Mouse (Mus musculus) embryonic facial prominence, embryonic 11.5 days (tissue): ENCODE measurements around the gene Smim27. TPM values are rescaled to one million over a fixed set of nuclear protein-coding genes. Genes with fewer than 3 reads are reported as not detected.

Experiments
- ATAC-seq: fragments of 200-750 bp; cut with Nextera tagmentation; replicated peaks from 2 replicates; pipeline ENCODE4 v1.8.0; 2017; ENCODE audit warnings: low read depth; ENCODE audit not compliant: insufficient number of reproducible peaks, low FRiP score, low TSS enrichment
- DNase-seq: peaks from one replicate; pipeline ENCODE4 v3.0.0-alpha.2; 2015; ENCODE audit warnings: low spot score
- H3K27ac ChIP-seq: fragments of 300-500 bp; sonication (generic); replicated peaks from 2 replicates; pipeline ENCODE4 v1.5.1; 2014; ENCODE audit warnings: mild to moderate bottlenecking, low read depth, low read length, control low read depth
- H3K27me3 ChIP-seq: fragments of 300-500 bp; sonication (generic); 2 replicates; pipeline ENCODE4 v1.6.1; 2014; ENCODE audit warnings: mild to moderate bottlenecking, low read length, moderate library complexity, mixed read lengths; ENCODE audit not compliant: control insufficient read depth, insufficient read depth
- H3K36me3 ChIP-seq: fragments of 300-500 bp; sonication (generic); replicated peaks from 2 replicates; pipeline ENCODE4 v1.6.1; 2014; ENCODE audit warnings: low read depth, mild to moderate bottlenecking, low read length, moderate library complexity, mixed read lengths; ENCODE audit not compliant: control insufficient read depth, insufficient read depth
- H3K4me1 ChIP-seq: fragments of 300-500 bp; sonication (generic); 2 replicates; pipeline ENCODE4 v1.6.1; 2014; ENCODE audit warnings: low read length, mixed read lengths; ENCODE audit not compliant: control insufficient read depth, insufficient read depth
- H3K4me2 ChIP-seq: fragments of 300-500 bp; sonication (generic); 2 replicates; pipeline ENCODE4 v1.6.1; 2014; ENCODE audit warnings: low read depth, mild to moderate bottlenecking, control low read depth, low read length, moderate library complexity
- H3K4me3 ChIP-seq: fragments of 300-500 bp; sonication (generic); 2 replicates; pipeline ENCODE4 v1.5.1; 2014; ENCODE audit warnings: low read depth, low read length, control low read depth
- H3K9ac ChIP-seq: fragments of 300-500 bp; sonication (generic); replicated peaks from 2 replicates; pipeline ENCODE4 v1.6.1; 2014; ENCODE audit warnings: mild to moderate bottlenecking, control low read depth, low read length
- H3K9me3 ChIP-seq: fragments of 300-500 bp; sonication (generic); replicated peaks from 2 replicates; pipeline ENCODE4 v1.6.1; 2016; ENCODE audit warnings: mild to moderate bottlenecking, low read length, inconsistent platforms, mixed read lengths; ENCODE audit not compliant: control insufficient read depth
- WGBS: fragments of 180-500 bp; shearing (Covaris S2); extraction: QIAGEN DNeasy Blood & Tissue Kit; methylation state at CpG from one replicate; pipeline ENCODE4 v1.1.7; 2014; 5-methylcytosine and 5-hydroxymethylcytosine counted together
- polyA plus RNA-seq: library from polyadenylated mRNA; unstranded; fragments of >200 nt; fragmentation: Nextera tagmentation; extraction: Ambion mirVana; gene quantifications from 2 replicates; pipeline ENCODE4 v1.2.1, GENCODE M21; 2014

Smim27 gene
- polyA plus RNA-seq, 1 experiment from 2014 or later = 32.9 TPM

DNA sequence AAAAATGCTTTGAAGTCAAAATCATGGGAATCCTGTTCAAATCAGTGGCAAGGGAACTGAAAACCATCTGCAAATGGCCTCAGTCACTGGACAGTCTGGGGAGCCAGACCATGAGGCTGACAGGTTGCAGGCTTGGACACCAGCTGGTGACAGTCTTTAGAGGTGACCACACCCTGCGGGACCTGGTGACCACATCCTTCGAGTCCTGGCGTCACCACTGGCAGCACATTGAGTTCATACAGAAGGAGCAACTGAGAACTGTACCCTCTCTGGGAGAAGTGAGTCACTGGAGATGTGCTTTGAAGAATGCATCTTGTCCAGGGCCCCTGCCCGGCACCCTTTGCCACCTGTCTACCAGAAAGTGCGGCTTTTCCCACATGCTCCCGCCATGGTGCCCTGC lies 39.7 kb upstream of the Smim27 start:
- Histone ChIP-seq H3K9me3 (no peaks in the 10 kb centered on the region), H3K27ac (no peak overlapping the region), H3K36me3 (no peaks in the 10 kb centered on the region), H3K27me3 (no peaks in the 10 kb centered on the region), H3K4me3 (no peak overlapping the region), H3K4me2 (no peak overlapping the region), H3K4me1 (no peaks in the 10 kb centered on the region), H3K9ac (no peak overlapping the region)
- ATAC-seq (no peak), DNase-seq (no peak)
- WGBS = 89% methylated on average over 6 of the region's 6 CpGs

DNA sequence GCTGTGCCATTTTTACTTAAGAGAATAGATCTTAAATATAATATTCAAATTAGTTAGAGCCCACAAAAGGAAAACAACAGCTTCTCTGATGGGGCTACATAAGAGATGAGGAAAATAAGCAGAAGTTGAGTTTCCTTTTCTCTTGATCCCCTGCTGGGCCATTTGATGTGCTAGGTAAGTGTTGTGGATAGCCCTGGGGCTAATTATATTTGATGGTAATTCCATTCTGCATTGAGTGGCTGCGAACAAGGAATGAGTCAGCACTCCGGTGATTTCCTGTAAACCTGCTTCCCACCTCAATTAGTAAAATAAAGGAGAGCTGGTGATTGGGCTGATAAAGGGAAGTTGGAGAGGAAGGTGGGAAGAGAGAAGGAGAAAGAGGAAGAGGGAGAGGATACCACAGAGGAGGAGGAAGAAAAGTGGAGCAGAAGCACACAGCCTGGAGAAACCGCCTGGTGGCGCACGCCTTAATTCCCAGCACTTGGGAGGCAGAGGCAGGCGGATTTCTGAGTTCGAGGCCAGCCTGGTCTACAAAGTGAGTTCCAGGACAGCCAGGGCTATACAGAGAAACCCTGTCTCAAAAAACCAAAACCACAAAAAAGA lies 36.2 kb upstream of the Smim27 start:
- no peak overlapping the region for H3K9ac ChIP-seq
- no peaks in the 10 kb centered on the region for H3K4me1 ChIP-seq
- whole genome bisulfite sequencing = 97% methylated on average over 7 of the region's 7 CpGs
- no peak overlapping the region for H3K4me3 ChIP-seq
- H3K36me3 ChIP-seq = no peaks in the 10 kb centered on the region
- no peak overlapping the region for H3K27ac ChIP-seq
- no peak for ATAC-seq
- no peaks in the 10 kb centered on the region for H3K9me3 ChIP-seq
- no peak for DNase-seq
- H3K27me3 ChIP-seq = no peaks in the 10 kb centered on the region
- no peak overlapping the region for H3K4me2 ChIP-seq

DNA sequence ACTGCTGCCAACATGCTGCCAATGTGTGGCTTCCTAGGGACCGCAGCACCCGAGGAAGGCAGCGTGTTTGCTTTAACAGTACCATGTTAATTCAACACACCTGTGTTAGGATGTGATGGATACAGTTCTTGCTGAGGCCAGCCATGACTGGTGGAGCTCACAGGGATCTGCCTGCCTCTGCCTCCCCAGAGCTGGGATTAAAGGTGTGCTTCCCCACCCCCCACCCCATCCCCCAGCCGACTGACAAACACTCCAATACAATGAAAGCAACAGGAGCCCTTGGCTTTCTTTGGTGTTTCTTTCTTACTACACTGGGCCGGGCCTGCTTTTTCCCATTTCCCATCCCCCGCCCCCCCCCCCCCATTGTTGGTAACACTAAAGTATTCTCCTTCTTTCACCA lies 35.1 kb upstream of the Smim27 start:
- no peaks in the 10 kb centered on the region for H3K4me1 ChIP-seq
- ATAC-seq (no peak), DNase-seq (no peak)
- H3K9ac ChIP-seq = no peak overlapping the region
- H3K36me3 ChIP-seq = no peaks in the 10 kb centered on the region
- H3K4me2 ChIP-seq = no peak overlapping the region
- 85% methylated on average over 5 of the region's 6 CpGs for WGBS
- no peak overlapping the region for H3K4me3 ChIP-seq
- no peak overlapping the region for H3K27ac ChIP-seq
- H3K27me3 ChIP-seq = no peaks in the 10 kb centered on the region
- H3K9me3 ChIP-seq = no peaks in the 10 kb centered on the region

DNA sequence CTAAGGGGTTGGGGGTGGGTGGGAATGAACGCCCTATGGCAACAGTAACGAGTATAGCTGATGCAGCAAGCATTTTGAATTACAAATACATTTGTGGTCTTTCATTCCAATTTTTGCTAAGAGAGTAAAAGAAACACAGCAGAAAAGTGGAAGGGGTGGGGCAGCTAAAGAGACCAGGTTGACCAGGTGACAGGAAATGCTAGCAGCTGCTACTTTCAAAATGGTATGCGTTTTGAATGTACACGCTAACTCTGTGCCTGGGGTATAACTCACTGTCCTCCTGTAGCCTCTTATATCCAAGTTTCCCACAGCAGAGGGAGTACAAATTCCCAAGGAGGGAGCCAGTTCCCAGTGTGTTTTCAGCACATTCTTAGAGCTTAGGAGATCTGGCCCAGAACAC lies 32.5 kb upstream of the Smim27 start:
- H3K4me1 ChIP-seq = no peaks in the 10 kb centered on the region; the same call in 1 of the 2 replicates
- H3K9me3 ChIP-seq = no peaks in the 10 kb centered on the region
- ATAC-seq (no peak), DNase-seq (no peak)
- no peak overlapping the region for H3K9ac ChIP-seq
- H3K4me2 ChIP-seq = no peak overlapping the region
- no peaks in the 10 kb centered on the region for H3K36me3 ChIP-seq
- no peak overlapping the region for H3K27ac ChIP-seq
- no peaks in the 10 kb centered on the region for H3K27me3 ChIP-seq
- no peak overlapping the region for H3K4me3 ChIP-seq
- 85% methylated on average over 4 of the region's 4 CpGs for WGBS

DNA sequence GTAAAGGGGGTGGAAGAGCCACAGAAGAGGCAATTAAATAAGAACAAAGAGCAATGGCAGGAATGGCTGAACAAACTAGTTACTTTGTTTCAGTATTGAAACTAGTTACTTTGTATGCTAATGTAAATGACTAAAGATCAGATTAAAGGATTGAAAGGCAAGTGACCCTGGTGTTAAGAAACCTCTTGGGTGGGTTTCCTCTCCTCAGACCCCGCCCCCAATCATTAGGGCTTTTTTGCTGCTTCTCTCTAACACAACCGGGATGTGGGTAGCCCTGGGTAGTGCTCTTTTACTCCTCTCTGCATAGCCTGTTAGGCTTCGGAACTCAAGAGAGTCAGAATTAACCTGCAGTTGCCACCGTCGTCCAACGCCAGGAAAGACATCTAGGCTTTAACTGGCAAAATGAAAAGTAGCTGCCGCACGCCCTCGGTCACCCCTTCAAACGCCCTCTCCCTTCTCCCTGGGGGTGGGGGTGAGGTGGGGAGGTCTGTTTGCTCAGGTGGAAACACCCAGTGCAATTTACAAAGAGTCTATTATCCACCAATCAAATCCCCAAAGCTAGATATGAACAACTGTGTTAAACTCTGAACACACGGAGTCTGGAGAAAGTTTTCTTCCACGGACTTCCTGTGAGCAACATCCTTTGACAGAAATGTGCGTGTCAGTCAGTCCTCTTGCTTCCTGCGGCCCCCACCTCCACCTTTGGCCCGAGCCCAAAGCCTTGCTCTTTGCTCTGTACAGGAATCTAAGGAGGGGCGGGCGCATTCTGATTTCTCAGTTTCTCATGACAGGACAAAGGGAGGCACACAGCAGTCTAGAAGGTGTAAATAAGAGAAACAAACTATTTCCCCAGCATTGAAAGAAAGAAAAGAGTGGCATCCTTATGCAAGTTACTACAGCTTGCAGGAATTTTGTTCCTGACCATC lies 30.6 kb upstream of the Smim27 start:
- DNase-seq (peak; percentile 45), ATAC-seq (peak; percentile 44; the same call in 1 of the 2 replicates)
- Histone ChIP-seq H3K4me2 (peak overlapping the region; percentile 85), H3K9ac (peak overlapping the region; percentile 46), H3K4me1 (no peaks in the 10 kb centered on the region; the same call in 1 of the 2 replicates), H3K27me3 (no peaks in the 10 kb centered on the region), H3K36me3 (no peaks in the 10 kb centered on the region), H3K9me3 (no peaks in the 10 kb centered on the region), H3K4me3 (peak overlapping the region; percentile 44), H3K27ac (no peak overlapping the region)
- WGBS = under 1% methylated on average over 17 of the region's 17 CpGs

DNA sequence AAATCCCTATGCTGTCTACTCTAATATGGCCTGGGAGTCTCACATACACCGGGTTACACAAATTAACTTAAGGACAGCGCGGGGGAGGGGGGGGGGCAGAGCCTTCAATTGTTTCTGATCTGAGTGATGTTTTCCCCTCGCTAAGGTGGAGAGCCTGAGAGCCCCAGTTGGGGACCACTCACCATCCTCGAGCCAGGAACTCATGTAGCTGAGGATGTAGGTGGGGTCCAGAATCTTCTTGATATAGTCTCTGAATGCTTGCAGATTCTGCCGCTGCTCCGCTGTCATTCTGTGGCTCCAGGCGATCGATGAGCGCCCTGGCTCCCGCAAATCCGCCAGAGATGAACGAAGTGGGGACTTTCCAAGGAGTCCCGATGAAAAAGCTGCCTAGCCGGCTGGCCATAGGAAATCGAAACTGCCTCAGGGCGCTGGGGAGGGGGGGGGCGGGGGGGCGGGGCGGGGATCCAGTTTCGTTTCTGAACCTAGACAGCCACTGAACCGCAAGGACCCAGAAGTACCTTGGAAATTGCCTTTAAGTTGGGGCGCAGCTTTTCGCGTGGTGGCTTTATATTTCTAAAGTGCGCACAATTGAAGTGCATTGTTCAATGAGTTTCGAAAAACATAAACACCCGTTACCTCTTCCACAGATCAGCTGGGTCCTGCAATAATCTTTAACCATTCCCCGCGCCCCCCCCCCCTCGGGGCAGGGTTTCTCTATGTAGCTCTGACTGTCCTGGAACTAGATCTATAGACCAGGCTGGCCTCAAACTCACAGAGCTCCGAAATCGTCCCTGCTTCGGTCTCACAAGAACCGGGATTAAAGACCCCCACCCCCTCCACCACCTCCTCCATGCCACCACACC lies 29.7 kb upstream of the Smim27 start, which contains the start of gene Ddx58:
Gene Ddx58, minus strand, starts transcription at position 420 of the 863 bp plus-strand sequence.
- Histone ChIP-seq H3K27me3 (no peaks in the 10 kb centered on the region), H3K36me3 (no peaks in the 10 kb centered on the region), H3K4me1 (no peaks in the 10 kb centered on the region; the same call in 1 of the 2 replicates), H3K9me3 (no peaks in the 10 kb centered on the region), H3K9ac (peak within 1 kb of the TSS; percentile 46), H3K4me3 (peak within 1 kb of the TSS; percentile 44), H3K4me2 (peak within 1 kb of the TSS; percentile 85), H3K27ac (no peak within 1 kb of the TSS)
- ATAC-seq = peak; percentile 49
- peak; percentile 45 for DNase-seq
- WGBS = 2% methylated on average over 34 of the region's 35 CpGs

DNA sequence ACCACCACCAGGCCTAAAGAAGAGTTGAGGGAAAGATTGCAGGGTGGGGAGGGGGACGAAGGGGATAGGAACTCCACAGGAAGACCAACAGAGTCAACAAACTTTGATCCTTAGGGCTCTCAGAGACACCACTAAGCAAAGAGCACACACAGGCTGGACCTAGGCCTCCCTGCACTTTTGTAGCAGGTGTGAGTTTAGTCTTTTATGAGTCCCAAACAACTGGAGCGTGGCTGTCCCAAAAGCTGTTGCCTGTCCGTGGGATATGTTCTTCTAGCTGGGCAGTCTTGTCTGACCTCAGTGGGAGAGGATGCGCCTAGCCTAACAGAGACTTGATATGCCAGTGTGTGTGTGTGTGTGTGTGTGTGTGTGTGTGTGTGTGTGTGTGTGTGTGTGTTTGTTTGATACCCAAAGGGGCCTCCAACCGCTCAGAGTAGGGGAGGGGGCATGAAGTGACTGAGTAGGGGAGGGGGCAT lies 29.1 kb upstream of the Smim27 start:
- Histone ChIP-seq H3K4me2 (peak overlapping the region; percentile 85), H3K9ac (peak overlapping the region; percentile 46; the same call in 1 of the 2 replicates), H3K9me3 (no peaks in the 10 kb centered on the region), H3K4me1 (no peaks in the 10 kb centered on the region; the same call in 1 of the 2 replicates), H3K27ac (no peak overlapping the region), H3K36me3 (no peaks in the 10 kb centered on the region), H3K27me3 (no peaks in the 10 kb centered on the region), H3K4me3 (peak overlapping the region; percentile 44)
- ATAC-seq (peak; percentile 45; the same call in 1 of the 2 replicates), DNase-seq (no peak)
- 51% methylated on average over 5 of the region's 5 CpGs for WGBS
